Mouse (Mus musculus): ENCODE measurements around the gene Cfap58.
A peak's percentile ranks its signal among the peaks of the same experiment; 100 is the strongest.

The Cfap58 gene

DNA sequence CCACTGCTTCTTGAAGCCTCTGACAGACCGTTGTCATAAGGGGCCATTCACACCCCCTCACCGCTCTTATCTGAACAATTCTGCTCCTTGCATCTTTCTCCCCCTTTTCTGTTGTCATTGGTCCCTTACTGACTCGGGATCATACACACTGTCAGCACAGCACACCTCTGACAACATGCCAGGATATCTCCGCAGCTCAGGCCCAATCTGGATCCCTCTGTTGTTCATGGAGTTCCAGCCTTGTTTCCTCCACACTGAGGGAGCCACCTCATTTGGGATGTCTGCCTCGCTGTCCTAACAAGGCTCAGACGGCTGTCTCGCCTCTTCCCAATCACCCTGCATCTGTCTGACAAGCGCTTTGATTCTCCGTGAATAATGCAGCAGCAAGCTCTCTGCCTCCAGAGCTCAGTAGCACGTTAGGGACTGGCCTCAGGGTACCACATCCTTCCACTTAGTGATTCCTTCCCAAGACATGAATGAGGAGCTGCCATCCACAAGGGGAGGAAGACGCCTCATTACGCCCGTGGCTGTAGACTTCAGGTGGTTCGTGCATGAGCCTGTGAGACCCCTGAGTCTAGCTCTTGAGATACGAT lies 40.7 kb downstream of the Cfap58 start:
- DNase-seq (ENCODE audit: low spot score in 2 of 2), result no peak

DNA sequence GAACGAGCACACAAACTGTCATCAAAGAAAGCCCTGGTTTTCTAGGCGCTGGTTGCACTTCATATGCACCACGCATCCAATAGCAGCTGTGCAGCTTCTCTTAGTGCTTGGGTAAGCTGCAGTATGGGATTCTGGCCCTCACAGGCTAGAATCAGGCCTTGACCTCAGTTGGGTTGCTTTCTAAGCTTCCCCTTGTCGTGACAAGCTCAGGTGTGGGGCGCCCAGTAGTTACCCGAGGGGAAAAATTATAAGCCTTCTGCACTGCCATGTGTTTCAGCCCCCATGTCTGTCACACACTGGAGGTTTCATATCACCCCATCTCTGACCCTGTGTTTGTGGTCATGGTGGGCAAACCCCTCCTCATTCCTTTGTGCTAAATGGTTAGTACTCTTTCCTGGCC lies 42.0 kb downstream of the Cfap58 start:
- DNase-seq (ENCODE audit: low spot score in 2 of 2), result no peak

DNA sequence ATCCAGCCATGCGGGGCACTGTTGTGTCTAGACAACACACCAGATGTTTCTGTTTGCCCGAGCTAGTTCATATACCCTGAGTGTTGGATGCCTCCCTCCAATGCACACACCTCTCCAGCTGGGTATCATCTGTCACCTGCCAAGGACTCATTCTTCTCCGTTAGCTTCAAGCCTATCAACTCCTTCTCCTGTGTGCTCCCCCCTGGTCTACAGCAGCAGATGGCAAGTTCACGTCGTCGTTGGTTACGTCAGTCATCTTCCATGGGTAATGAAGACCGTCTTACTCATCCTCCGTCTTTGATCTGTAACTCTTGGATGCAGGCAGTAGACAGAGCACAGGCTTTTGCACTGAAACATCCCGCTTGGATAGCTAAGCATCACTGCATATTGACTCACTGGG lies 42.8 kb downstream of the Cfap58 start:
- DNase-seq (ENCODE audit: low spot score in 2 of 2), result no peak

DNA sequence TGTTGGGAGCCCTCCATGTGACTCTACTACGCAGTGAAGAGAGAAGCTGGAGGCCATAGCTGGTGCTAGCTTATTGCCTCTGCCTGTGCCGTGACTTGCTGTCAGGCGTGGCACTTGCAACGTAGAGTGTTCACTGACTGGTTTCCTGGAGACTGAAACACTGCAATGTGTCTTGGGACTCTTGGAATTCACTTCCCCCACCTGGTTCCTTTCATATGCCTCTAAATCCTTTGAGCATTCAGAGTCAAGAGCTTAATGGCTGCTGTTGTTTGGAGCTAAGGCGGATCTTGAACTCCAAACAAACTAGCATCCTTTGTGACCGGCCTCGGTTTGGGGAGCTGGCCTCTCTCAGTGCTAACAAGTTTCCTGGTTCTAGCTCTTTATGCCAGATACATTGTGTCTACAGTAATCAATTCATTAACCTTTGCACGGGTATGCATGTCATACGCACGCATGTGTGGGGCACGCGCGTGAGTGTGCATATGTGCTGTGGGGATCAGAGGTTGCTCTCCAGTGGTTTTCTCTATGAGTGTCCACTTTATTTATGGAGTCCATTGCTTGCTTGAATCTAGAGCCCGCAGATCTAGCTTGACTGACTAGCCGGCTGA lies 48.2 kb downstream of the Cfap58 start:
- no peak for DNase-seq (ENCODE audit: low spot score in 2 of 2)

DNA sequence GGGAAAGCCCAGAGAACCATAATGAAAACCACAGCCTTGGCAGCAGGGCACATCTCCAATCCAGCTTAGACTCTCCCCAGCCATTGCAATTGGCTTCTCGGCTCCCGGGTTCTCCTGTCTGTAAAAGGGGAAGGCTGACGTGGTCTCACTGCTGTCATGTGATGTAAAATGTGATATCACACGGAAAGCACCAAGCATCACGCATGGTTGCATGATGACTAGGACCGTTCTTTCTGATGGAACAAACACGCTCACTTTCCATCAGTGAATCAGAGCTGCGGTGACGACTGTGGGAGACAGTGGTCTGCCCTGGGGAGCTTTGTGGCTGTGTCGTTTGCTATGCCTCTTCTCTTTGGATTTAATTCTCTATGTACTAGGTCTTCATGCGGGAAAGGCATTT lies 50.5 kb downstream of the Cfap58 start:
- DNase-seq (ENCODE audit: low spot score in 2 of 2), result no peak

DNA sequence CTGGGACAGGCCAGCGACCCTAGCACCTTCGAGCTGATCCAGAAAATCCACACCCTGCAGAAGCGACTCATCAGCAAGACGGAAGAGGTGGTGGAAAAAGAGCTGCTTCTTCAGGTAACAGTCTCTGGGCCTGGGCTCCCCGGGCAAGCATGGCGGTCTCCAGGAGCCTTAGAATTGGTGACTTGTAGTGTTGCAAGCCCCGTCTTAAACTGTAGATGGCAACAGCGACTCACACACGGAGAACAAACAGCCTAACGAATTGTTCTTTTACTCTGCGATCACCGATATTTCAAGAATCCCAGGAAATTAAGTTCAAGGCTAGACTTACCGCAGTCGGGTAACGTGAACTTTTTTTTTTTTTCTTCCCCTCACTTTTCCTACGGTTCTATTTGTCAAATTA lies 51.0 kb downstream of the Cfap58 start:
- no peak for DNase-seq (ENCODE audit: low spot score in 2 of 2)

DNA sequence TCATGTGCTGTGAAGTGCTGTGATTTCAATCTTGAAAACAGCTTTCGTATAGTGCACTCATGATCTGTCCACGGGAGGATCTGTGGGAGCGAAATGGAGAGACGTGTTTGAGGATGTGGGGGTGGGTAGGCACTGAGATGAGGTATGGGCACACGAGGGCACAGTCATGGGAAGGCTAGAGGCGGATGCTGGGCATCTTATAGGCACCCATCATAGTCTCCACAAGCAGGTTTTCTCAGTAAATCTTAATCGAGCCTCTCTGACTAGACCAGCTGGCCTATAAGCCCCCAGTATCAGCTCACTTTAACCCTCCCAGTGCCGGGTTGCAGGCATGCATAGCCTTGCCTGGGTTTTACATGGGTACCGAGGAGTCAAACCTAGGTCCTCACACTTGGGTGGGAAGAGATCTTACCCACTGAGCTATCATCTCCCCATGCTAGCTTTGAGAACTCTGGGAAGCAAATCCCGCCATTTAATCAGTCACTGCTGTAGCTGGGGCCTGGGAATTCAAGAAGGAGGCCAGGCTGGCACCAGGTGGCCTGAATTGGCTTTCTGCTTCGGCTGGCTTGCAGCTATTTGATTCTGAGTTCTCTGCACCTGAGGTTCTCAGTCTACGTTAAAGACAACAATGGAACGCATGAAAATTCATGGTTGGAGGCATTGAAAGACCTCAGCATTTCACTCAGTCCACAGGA lies 51.6 kb downstream of the Cfap58 start:
- no peak for DNase-seq (ENCODE audit: low spot score in 2 of 2)

DNA sequence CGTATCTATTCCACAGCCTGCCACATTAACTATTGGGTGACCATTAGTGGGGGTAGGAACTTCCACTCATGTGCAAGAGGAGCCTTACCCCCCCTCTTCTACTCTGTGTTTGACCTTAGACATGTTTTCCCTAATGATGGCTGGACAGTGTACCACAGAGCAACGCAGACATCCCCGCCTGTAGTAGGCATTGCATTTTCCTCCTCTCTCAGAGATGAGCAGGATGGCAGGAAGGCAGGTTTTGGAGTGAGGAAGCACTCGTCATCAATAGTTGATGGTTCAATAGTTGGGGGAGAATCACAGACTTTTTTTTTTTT lies 52.1 kb downstream of the Cfap58 start:
- no peak for DNase-seq (ENCODE audit: low spot score in 2 of 2)

DNA sequence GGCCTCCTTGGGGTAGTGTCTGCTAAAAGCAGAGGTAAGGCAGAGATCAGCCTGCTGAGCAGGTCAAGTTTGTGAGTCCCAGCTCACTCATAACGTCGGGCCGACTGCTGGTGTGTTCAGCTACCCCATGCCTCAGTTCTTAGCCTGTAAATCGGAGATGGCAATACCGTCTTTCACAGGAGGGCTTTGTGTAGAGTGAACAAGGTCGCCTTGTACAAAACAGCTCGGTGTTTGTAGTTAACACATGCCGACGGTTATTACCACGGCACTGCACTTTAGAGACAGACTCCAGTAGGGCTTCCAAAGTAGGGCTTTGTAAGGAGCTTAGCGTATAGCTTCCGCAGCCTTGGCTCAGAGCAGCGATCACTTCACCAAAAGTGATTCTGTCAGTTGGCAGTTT lies 63.8 kb downstream of the Cfap58 start:
- DNase-seq (ENCODE audit: low spot score in 2 of 2), result no peak

DNA sequence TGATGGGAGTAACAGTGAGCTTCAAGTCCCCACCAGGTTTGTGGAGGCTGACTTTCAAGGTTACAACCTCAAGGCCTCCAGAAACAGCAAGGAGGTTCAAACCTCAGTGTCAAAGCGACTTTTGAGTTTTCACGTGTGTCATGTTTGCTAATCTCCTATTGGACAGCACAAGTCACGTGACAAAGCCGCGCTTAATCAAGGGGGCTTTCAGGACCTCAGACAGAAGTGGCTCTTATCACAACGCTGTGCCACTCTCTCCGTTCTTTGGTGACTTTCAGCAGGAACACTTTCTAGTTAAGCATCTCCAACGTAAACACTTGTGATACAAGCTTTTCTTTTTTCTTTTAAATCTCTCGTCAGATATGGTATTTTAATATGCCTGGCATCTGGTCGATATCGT lies 64.3 kb downstream of the Cfap58 start:
- DNase-seq (ENCODE audit: low spot score in 2 of 2), result no peak

DNA sequence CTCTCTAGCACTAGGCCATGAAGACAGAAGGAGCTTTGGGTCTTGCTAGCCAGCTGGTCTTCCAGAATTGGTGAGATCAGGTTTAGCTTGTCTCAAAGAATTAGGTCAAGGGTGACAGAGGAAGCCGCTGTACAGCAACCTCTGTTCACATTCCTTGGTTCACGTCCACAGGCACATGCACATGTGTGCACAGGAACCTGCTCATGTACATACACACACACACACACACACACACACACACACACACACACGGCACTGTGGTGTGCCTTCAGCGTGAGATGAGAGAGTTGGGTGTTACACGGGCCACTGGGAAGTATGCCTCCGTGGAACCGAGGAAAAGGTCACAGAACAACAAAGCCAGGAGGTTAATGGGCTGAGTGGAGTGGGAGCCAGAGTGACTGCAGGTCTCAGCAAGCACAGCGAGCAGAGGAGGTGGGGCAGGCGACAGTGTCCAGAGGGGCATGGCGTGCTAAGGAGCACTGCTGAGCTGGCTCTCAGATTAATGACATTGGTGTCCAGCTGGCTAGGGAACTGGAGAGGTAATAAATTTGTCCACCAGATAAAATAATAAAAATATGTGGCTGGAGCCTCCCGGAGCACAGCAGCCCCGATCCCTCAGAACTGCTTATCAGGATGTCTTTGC lies 71.4 kb downstream of the Cfap58 start:
- DNase-seq (ENCODE audit: low spot score in 2 of 2), result no peak

DNA sequence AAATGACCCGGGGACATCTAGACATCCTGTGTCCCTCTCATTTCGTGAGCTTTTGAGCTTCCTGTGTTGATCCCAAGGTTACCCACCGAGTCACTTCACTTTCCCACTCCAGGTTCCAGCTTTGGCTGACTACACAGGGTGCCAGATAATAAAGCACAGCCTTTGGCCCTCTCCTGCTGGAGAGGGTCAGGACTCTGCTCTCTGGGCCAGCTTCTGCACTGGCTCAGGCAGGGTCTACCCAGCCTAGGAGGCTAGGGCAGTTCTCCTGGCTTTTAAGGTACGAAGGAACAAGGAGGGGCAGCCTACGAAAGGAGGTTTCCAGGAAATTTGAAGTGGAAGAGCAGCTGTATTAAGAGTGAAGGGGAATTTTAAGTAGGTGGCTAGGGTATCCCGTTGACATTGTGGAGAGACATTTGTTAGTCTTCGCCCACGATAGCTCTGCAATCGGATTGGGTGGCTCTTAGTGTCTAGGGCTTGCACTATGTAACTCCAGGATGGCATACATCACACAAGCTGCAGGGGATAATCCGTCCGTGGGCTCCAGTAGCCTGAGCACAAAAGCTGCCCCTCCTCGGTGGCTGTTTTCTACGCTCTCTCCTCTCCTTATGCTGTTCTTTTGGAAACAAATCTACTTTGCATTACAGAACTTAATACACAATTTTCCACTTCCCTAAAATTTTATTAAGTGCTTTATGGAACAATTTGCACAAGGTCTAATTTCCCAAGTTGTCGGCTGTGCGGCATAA lies 72.3 kb downstream of the Cfap58 start:
- no peak for DNase-seq (ENCODE audit: low spot score in 2 of 2)

DNA sequence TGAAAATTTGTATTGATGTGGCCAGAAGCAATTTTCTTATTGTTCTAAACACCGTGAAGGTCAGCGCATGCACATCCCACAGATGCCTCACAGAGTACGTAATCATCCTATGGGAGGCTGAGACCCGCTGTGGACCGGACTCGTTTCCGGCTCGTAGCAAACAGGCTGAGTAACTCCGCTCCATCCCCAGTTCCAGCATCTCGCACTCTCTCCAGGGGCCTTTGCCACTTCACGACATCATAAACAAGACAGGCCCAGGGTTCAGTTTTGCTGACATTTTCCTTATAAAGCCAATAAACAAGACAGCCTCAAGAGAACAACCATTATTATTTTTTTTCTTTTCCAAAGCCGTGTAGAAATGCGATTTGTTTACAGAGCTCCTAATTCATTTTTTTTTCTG lies 82.6 kb downstream of the Cfap58 start:
- no peak for DNase-seq (ENCODE audit: low spot score in 2 of 2)

DNA sequence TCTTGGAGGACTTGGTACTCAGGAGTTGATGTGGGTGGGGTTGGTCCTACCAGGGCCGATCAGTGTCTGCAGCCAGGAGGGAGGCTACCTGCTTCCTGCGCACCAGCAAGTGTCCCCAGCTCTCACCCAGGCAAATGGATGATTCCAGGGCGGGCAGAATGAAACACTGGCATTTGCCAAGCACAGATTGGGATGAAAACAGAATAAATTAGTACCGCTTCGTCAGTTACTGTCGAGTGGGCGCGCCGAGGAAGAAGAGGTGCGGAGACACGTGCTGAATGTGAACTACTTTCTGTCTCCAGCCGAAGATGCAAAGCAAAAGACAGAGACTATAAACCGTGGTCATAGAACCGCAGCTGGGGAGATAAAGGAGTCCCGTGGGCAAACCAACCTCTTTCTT lies 84.0 kb downstream of the Cfap58 start:
- no peak for DNase-seq (ENCODE audit: low spot score in 2 of 2)

DNA sequence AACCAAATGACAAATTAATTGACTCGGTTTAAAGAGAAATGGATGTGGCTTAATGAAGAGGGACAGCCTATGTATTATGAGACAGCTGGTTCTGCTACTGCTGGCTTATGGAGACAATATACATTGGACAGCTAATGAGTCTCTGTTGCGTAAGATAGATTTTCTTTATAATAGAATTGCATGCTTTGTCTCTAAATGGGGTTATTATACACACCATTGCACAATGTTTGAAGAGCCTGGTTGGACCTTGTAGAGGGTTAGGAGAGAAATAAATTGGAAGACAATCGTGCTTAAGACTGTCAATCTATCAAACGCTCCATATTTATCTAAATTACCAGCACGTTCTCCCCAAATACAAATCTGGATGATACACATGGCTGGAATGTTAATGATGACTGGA lies 85.3 kb downstream of the Cfap58 start:
- DNase-seq (ENCODE audit: low spot score in 2 of 2), result no peak

DNA sequence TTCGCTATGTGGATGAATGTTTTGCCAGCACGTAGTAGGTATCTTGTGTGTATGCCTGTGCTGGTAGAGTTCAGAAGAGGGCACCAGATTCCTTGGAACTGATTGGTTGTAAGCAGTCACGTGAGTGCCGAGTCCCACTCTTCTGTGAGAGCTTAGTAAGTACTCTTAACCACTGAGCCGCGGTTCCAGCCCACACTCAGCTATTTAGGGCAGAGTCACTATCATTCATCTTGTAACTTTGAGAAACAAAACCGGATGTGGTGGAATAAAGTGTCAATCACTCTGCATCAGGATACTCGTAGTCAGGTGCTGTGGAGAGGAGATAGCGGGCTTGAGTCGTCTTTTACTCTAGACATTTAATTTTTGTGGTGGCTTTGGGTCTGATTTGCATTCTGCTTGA lies 86.3 kb downstream of the Cfap58 start:
- peak; percentile 17 to 28 for DNase-seq (ENCODE audit: low spot score in 2 of 2)

DNA sequence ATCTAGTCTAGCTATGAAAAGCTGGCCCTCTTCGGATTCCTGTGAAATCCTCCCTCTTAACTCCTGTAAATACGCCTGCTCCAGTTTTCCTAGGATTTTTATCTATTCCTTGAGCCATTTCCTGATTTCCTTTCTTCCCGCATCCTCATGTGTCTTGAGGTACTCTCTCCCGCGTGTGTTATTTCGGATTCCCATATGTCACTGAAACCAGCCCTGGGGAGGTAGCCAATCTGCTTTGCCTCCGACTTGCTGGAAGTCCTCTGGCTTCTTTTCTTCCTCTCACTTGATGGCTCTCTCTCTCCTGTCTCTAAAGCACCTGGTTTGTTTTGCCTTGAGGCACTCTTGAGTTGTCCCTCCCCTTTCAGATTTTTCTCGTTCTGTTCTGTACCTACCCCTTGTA lies 87.9 kb downstream of the Cfap58 start:
- DNase-seq (ENCODE audit: low spot score in 2 of 2), result no peak

DNA sequence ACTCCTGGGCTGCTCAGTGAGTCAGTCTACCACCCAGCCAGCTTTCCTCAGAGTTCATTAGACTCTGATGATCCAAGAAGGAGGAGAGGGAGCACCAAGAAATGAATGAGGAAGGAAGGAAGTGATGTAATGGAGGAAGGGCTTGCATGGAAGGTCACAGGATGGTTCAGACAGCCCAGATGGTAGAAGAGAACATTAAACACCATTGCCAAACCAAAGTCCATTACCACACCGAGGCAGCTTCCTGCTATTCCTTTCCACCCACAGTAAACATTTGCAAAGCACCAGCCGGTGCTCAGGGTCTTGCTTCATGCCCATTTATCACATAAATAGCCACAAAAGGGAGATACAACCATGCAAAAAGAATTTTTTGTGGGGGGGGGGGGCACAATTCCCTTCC lies 89.4 kb downstream of the Cfap58 start:
- DNase-seq (ENCODE audit: low spot score in 2 of 2), result no peak

DNA sequence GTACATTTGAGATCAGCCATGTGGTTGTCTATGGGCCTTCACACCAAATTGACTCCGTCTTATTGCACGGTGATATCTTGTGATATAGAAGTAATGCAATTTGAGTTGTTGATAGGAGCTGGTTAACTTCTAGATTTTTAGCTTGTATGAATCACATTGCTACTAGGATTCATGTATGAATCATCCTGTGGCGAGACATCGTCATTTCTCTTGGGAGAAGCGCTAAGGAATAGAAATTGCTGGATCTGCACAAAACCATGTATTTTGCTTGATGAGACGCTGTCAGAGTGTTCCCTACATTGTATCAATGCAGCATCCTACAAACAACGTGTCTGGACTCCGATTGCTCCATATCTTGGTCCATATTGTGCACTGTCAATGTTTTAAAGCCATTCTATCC lies 102.1 kb downstream of the Cfap58 start:
- DNase-seq (ENCODE audit: low spot score in 2 of 2), result no peak

DNA sequence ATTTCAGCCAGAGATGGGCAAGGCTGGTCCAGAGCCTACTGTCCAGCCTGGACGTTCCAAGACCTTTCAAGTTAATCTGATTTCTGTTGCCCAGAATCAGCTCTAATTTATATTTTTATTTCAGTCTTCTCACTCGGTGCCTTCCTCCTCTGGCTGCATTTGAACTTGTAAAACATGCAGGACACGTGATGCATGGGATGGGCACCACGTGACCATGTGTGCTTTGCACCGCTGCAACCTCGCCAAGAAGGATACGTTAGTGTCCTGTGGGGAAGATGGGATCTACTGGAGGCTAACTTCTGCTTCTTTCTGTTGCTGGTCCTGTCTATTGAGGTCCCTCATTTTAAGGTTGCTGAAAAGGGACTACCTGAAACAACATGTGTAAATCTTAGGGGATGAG lies 109.8 kb downstream of the Cfap58 start:
- DNase-seq (ENCODE audit: low spot score in 2 of 2), result no peak

DNA sequence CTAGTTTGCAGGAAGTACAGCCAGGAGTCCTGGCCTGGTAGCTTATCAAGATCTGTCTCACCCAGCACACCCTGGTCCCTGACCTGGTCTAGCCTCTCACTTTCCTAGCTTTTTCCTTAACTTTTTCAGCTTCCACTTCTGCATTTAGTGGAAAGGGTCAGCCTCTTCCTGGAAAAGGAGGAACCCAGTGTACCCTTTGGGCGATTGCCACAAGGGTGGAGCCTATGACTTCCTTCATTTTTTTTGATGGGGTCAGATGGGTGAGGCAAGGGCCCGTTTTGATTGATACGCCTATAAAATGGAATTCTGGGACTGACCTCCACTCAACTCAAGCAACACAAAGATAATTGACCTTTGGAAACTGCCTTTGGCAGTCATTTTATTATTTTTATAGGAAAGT lies 111.9 kb downstream of the Cfap58 start:
- DNase-seq (ENCODE audit: low spot score in 2 of 2), result no peak

DNA sequence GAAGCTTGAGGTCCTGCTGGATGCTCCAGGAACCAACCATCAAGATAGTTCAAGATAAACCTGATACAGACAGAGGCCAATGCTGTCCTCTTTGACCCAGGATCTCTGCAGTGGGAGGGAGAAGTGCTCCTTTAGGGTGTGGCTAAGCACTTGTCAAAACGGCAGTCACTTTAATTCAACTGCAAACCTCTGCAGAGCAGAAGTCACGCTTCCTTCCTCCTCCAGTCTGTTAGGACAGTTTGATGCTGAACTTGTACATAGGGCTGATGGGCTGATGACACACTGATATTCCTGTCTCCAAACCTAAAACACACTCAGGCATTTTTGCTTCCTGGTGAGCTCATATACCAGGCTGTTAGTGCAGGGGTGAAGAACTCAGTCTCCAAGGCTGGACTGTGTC lies 125.8 kb downstream of the Cfap58 start:
- DNase-seq (ENCODE audit: low spot score in 2 of 2), result no peak

DNA sequence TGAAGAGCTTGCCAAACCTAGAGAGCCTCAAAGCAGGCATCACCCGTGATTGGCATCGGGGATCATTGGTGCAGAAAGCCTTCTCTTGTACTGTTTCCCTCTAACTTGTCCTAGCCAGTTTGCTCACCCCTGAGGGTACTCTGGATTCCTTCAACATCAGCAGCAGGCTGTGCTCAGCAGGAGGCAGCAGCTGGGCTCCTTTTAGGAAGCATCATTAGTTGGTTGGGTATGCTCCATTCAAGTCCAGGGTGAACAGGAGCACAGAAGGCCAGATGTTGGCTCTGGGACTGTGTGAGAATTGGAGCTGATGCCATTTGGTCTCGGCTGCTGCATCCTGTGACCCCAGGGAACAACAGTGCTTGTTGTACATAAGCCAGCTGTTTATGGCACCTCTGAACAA lies 142.2 kb downstream of the Cfap58 start:
- DNase-seq (ENCODE audit: low spot score in 2 of 2), result no peak
